Mouse (Mus musculus): Measurements from ENCODE around the gene St3gal3.

Gene St3gal3

DNA sequence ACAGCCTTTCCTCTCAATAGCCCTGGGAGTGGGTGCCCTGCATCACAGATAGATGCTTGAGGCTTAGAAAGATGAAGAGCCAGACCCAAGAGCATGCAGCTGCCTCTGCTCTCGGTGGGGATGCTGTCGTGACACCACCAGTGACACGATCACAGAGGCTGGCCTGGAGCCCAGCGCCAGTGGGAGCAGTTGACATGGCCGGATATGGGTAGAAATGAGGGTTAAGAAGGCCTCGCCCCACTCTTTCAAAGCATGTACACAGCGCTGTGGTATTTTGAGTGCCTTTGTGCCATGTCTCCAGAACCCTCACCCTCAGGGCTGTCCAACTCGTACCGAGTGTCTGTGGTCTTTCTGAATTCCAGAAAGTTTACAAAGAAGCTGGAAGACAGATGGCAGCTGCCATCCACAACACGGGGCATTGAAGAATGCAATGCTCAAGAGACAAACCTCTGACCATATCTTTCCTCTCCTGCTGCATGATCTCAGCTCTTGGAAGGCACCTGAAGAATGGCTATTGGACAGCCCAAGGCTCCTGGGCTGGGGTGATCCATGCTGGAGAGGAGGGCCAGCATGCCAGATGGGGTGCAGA, 118.3 kb downstream of the St3gal3 start:
- DNase-seq, result no peak

DNA sequence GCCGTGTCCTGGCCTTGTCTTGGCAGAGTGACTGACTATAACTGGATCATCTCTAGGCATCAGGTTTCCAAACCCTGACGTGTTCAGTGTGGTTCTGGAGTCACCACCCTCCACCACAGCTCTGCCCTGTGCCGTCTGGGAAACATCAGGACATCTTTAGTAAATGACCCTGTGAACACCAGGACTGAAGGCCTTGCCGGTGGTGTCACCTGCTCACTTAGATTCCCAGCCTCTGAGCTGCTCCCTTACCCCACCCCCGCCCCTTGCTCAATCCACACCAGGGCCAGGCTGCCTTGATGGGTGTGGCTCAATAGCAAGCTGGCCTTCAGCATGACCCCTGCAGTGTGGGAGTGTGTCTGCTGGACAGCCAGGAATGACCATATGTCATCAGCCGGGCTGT, 119.1 kb downstream of the St3gal3 start:
- DNase-seq, result no peak

DNA sequence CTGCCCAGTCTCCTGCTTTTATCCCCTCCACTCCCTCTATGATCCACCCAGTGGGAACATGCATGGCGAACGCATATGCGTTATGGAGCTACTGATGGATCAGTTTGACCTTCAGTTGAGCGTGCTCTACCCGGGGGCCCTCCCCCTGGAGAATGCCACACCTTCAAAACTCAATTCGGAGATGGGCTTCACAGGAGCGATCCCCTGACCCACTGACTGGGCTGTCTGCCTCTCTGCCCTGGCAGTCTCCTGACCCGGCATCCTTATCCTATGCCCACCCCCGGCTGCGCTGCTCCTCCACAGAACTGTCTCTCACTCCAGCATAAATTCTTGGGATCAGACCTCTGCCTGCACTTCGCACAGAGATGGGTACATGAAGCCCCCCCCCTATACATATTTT, 119.6 kb downstream of the St3gal3 start:
- no peak for DNase-seq

DNA sequence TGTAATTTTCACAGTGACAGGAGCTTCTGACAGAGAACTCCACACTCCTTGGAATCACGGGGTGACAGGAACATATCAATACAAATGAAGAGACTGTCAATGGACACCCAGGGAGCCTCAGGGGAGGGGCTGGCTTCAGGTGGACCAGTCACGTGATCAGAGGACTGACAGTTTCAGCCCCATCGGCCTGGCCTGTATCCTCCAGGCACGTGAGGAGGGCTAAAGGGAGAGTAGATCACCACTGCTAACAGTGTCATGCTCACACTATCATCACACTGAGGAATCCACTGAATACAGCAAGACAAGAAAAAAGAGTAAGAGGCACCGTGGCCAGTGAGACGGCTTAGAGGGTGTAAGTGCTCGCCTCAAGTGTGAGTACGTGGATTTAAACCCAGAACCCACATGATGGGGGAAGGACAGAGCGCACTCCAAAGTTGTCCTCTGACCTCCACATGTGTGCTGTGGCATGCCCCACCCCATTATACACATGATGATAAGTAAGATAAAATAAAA, 124.0 kb downstream of the St3gal3 start:
- DNase-seq, result no peak

DNA sequence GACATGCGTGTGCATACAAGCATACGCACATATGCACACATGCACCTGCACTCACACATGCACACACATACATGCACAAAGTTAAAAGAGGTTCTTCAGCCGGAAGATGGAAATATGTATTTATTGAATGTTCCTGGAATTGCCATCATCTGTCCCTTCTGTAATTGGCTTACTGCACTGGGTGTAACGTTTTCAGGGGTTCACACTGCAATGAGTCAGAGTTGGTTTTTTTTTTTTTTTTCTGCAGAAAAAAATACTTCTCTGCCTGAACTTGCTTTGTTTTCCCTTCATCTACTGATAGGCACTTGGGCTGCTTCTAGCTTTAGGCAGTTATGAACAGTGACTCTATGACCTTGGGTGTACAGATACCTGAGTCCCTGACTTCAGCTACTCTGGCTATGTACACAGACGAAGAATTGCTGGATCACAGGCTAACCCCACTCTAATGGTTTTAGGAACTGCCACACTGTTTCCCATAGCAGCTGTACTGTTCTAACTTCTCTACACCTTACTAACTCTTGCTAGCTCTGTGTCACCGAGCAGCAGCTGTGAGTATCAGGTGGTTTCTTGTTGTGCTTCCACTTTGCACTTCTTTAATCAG, 126.2 kb downstream of the St3gal3 start:
- DNase-seq, result no peak

DNA sequence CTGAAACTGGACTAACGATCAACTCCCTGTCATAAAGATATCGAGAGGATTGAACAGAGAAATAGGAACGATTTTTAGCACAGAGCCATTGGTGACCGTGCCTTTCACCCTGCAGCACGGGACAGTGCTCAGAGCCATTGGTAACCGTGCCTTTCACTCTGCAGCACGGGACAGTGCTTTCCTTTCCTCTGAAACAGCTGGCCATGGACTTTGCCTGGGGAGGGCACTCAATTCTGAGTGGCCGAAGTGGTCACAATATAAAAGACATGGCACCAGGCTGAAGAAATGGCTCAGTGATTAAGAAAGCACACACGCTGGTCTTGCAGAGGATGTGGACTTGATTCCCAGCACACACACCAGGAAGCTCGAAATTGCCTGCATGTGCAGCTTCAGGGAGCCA, 133.4 kb downstream of the St3gal3 start:
- peak; percentile 41 to 58 for DNase-seq

DNA sequence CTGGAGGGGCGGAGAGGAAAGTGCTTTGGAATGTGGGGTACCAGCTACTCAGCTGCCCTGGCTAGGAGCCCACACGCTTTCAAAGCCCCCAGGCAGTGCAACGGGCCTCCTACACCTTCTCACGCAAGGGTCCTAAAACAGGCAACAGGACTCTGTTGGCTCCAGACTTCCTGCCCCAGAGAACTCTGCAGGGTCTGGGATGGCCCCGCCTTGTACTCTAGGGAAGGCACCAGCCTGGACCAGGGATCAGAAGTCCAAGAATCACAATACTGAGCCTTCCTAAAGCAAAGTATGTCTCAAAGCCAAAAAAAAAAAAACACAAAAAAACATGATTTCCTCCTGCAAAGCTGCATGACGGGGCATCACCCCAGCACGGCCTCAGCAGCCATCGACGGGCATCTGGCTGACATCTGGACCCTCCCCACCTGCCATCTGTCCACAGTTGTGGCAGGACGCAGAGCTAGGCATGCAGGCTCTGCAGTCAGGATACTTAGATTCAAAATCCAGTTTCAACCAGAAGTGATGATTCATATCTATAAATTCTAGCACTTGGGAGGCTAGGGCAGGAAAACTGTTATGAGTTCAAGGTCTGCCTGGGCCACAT, 134.0 kb downstream of the St3gal3 start:
- peak; percentile 38 to 73 for DNase-seq

DNA sequence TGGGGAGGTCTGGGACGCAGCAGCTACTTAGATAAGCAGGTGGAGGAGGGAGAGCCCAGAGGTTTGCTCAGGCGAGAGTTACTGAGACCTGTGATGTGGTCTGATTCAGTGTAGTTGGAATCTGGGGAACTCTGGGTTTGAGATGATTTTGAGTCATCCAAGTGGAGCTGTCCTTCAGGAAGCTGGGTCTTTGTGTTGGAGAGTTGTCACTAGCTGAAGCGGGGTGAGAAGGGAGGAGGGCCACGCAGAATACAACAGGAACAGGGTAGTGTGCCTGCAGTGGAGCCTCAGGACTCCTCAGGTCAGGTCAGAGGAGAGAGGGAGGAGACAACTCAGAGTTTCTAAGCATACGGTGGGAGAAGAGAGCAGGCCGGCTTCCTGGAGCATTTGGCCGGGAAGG, 134.8 kb downstream of the St3gal3 start:
- DNase-seq, result peak in 1 of 2 experiments; percentile 34

DNA sequence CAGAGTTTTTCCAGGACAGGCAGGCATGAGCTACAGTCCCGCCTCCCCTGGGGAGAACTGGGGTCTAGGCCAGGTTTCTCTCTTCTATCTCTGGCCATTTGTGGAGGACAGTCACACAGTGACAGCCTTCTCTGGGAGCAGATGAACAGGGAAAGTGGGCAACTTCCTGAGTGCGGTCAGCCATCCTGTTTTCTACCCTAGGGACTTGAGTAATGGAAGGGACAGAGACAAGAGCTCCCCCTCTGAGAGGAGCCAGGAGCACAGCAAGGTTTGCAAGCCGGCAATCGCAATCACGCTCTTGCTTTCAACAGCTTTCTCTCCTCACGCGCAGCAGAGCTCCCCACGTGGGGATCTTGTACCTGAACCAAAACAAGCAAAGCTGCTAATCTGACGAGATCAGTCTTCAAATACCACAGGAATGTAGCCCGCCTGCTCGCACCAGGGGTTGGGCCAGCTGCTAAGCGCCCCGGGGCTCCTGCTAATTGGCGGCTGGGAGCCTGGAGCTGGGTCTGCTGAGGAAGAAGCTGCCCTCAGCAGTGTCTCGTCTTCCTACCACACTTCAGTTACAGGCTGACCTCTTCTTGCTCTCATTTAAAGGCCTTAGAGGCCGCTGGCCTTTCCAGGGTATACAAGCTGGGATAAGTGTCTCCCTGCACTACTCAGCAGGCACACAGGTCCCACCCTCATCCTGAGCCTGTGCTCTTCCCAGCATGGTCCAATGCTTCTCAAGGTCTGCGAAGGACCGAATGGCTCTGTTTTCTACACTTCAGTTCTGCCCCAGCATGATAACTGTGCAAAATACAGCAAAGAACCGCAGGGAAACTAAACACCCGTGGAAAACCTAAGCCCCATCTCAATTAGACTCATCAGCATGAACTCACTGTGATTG, 137.1 kb downstream of the St3gal3 start:
- DNase-seq, result peak; percentile 54 to 80

DNA sequence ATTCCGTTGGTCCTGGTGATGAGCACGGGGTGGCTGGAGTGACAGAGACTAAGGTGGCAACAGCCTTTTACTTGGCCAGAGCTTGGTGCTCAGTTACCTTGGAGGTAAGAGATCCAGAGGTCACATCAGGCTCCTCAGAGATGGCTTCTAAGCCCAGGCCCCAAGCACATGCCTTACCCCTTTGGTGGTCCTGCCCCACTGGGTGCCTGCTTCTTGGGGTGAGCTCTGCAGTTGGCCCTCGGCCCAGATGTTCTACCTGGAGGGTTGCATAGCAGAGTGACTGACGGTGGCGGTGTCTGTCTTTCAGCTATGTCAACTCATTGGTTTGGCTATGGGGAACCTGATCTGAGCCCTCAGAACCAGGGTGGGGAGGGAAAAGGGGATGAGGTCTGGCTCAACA, 138.0 kb downstream of the St3gal3 start:
- DNase-seq, result peak in 1 of 2 experiments; percentile 29

DNA sequence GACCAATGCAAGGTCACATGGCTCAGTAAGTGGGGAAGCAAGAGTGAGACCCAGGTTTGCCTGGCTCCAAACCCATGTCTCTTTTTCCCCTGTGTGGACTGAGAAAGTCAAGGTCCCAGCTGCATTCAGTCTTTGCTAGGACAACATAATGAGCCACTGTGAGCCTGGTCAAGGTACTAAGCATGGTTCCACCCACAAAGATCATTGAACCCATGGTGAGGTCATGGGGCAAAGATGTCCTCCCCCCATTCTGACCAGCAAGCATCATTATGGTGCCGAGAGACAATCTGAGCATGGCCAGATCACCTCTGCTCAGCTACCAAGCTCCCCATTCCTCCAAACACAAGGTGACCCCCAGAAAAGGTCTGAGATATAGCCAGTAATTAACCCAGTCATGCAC, 139.3 kb downstream of the St3gal3 start:
- peak in 1 of 2 experiments; percentile 40 for DNase-seq

DNA sequence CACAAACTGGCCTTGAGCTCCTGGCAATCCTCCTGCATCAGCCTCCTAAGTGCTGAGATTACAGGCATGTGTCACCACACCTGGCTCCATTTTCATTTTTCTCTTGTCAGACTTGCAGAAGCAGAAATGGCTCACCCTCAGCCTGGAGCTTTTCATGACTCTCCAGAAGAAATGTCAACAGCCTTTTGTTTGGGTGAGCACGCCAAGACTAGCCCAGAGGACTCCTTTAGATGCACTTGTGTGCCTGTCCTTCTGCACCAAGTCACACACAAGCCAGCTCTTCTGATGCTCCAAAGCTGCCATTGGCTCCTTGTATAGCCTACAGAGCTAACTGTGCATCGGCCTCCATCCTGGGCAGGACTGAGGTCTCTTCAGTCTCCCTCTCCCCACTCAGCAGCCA, 141.3 kb downstream of the St3gal3 start:
- peak in 1 of 2 experiments; percentile 18 for DNase-seq

DNA sequence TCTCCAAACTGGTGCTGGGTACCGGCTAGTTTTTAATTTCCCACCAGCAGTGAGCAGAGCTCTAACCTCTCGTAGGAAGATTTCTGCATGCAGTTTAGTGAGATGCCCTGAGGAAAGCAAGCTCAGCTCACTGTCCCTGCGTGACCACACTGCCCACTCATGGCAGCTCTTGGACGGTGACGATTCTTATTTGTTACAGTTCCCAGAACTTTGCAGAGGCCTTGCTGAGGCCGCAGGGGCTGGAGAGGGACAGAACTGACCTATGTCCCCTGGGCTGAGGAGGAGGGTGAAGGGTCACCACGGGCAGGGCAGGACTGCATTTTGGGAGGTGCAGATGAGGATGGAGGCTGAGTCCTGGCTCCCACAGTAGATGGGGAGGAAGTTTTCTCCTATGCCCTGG, 141.8 kb downstream of the St3gal3 start:
- peak in 1 of 2 experiments; percentile 44 for DNase-seq

DNA sequence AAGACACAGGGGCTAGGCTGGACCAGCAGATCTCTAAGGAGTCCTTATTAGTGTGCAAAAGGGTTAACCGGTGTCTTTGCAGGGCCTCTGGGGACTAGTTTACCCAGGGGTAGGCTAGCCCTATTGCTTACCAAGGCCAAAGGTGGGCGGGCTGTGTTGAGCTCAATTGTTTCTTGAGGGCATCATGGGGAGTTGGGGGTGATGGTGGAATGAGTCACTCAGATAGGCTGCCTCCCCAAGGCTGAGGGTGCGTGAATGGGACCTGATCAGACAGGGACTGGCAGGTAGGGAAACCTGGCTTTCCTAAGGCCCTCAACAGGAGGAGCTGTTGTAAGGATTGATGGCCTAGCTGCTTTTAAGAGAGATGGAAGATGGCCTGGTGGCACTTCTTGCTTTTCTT, 142.7 kb downstream of the St3gal3 start:
- DNase-seq, result peak in 1 of 2 experiments; percentile 21

DNA sequence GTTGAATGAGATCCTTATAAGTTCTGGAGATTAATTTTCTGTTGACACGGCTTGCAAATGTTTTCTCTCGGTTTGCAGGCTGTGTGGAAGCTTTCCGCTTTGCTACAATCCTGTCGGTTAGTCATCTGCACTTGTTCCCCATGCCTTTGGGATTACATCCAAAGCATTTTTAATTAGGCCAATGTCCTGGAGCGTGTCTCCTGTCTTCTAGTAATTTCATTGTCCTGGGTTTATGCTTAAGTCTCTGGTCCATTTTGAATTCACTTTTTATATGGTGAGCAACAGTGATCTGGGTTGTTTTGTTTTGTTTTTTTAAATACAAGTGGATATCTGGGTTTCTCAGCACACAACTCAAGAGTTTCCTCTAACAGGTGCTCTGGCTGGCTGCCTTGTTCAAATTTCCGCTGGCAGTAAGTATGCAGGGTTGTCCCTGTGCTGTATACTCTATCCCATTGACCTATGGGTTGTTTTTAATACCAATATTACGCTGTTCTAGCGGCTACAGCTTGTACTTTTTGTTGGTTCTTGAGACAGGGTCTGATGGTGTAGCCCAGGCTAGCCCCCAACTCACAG, 143.6 kb downstream of the St3gal3 start:
- peak in 1 of 2 experiments; percentile 24 for DNase-seq

DNA sequence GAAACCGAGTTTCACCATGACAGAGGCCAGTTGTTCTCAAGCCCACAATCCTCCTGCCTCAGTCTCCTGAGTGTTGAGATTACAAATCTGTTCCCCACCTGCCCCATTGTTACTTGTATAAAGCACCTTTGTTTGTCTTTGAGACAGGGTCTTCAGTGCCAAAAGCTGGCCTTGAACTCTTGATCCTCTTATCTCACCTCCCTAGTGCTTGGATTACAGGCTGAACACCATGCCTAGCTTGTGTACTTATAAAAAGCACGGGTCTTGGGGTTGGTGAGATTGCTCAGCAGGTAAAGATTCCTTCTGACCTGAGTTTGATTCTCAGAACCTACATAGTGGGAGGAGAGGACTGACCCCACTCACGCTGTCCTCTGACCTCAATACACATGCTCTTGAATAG, 144.1 kb downstream of the St3gal3 start:
- no peak for DNase-seq

DNA sequence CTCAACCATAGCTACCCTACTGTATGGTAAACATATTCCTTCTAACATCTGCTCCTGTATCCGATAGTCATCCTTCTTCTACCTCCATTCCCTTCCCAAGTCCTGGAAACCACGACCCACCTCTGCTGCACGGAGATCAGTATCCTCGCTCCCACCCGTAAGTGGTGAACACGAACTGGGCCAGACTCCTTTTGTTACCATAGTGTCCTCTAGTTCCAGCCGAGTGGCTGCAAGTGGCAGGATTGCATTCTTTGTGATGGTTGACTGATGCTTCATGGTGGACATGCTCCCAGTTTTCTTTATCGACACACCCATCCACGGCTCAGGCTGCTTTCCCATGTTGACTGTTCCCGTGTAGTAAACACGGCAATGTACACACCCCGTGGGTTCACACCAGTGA, 144.9 kb downstream of the St3gal3 start:
- peak in 1 of 2 experiments; percentile 39 for DNase-seq

DNA sequence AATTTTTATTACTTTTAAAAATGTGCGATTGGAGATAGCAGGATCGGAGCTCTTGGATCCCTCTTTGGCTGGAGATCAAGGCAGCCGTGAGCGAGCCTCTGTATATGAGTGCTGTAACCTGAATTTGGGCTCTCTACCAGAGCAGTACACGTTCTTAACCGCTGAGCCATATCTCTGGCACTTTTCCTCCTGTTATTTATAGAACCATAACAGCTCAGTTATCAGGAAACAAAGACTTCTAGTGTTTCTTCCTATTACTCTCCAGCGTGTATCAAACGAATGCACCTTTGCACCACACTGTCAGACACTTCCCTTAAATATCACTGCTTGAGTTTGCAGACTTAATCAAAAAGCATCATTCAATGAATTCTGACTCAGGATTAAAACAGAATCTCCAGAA, 147.9 kb downstream of the St3gal3 start:
- DNase-seq, result peak in 1 of 2 experiments; percentile 14

DNA sequence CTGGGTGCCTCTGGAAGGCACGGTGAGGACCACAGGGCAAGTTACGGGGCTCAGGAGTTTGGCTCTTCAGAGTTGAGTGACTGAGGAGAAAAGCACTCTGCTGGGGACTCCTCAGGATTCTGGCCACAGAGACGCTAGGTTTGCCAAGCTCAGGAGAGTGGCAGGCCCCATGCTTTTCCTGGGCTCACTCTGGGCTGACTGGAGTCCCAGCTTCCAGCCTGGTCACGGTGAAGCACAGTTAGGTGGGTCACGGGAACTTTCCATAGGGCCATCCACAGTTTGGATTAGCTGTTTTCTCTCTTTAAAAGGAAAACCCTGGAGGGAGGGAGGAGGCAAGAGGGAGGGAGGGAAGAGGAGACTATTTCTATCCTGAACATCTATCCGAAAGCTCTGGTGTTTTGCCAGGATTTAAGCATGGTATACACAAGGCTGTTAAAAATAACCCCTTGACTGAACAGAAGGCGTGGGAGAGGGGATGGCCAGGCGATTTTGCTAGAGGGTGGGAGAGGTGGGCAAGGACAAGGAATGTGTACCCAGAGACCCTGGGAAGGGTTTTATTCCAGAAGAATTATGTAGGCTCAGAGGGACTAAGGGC, 149.6 kb downstream of the St3gal3 start:
- DNase-seq, result peak in 1 of 2 experiments; percentile 29

DNA sequence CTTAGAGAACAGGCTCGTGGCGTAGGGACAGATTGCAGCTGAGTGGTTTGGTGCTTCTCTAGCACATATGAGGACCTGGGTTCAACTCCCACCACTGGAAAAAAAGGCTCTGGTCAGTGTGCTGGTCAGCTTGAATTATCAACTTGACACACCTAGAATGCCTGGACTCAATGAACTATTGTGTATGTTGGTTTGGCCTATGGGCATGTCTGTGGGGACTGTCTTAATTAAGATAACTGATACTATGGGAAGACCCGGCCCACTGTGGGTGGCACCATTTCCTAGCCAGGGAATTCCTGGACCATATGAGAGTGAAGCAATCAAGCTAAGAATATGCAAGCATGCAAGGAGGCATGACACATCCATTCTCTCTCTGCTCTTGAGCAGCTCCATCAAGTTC, 150.5 kb downstream of the St3gal3 start:
- peak in 1 of 2 experiments; percentile 3 for DNase-seq

DNA sequence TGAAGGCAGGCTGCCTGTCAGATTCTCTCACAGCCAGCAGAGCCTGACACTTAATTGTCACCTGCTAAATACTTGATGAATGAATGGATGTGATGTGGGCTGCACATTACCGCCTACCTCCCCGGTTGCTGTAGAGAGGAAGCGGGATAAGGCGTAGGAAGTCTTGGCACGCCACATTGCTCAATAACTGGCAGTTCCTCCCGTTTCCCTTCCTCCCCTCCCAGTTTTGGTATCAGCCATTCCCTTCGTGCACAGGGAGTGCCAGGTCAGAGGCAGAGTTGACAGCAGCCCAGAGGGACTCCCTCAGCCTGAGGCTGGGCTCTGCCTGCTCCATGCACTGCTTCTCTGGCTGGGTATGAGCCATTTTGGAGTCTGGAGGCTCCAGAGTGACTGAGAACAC, 152.0 kb downstream of the St3gal3 start:
- peak in 1 of 2 experiments; percentile 43 for DNase-seq

DNA sequence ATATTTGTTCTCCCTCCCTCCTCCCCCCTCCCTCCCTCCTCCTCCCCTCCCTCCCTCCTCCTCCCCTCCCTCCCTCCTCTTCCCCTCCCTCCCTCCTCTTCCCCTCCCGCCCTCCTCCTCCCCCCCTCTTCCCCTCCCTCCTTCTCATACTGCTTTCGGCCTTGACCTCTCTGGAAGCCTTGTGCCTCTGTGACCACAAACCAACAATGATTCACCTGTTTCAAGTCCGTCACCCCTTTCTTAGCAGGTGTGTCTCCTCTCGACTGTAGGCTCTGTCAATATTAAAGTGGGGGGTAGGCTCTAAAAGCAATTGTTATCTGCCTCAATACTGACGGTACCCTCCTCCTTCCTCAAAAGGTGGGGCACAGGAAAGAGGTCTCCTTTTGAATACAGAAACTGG, 153.2 kb downstream of the St3gal3 start:
- DNase-seq, result no peak

All from kidney, postnatal 25 days (tissue).